Mouse (Mus musculus): ENCODE measurements around the gene Oser1. TPM values are rescaled to one million over a fixed set of nuclear protein-coding genes. Genes with fewer than 3 reads are reported as not detected.
"Not testable (repeated sequence)": the region's sequence is repeated elsewhere in the genome, so short reads cannot be mapped to it uniquely, and the experiment has no call there.

Gene Oser1
- total RNA-seq, 2 experiments from 2014 or later, result 20.7 to 23.8 TPM

- DNase-seq (ENCODE audit: extremely low spot score in 1 of 2, low spot score in 2 of 2), result no peak
- H3K4me3 ChIP-seq, result peak overlapping the region; percentile 83
- H3K27ac ChIP-seq, result peak overlapping the region; percentile 66
- intact Hi-C loops (cut with DNase I), result loop anchor here (1.0 kb wide), 2 partner anchors 18 to 53 kb away; partner anchors contain the start of gene Fitm2
- no peak for TF ChIP-seq CTCF (IDR thresholded peaks at IDR 0.05)
Measured at GRCm38 (mm10) chr2:163418841-163419345, 5.6 kb downstream of the Oser1 start.

GRCm38 (mm10) chr2:163417830-163418229, 6.7 kb downstream of the Oser1 start:
- peak overlapping the region; percentile 83; the same call in 1 of the 2 replicates for H3K4me3 ChIP-seq

GRCm38 (mm10) chr2:163417026-163417425, 7.5 kb downstream of the Oser1 start:
- intact Hi-C loops (cut with DNase I), result no loop called here
- no peak for TF ChIP-seq CTCF (IDR thresholded peaks at IDR 0.05)
- no peak overlapping the region for H3K4me3 ChIP-seq
- DNase-seq (ENCODE audit: extremely low spot score in 1 of 2, low spot score in 2 of 2), result no peak
- H3K27ac ChIP-seq, result no peak overlapping the region

More at GRCm38 (mm10) chr2:163417830-163418229, 6.7 kb downstream of the Oser1 start:
- intact Hi-C loops (cut with DNase I), result no loop called here
- DNase-seq (ENCODE audit: extremely low spot score in 1 of 2, low spot score in 2 of 2), result no peak
- H3K27ac ChIP-seq, result no peak overlapping the region
- no peak for TF ChIP-seq CTCF (IDR thresholded peaks at IDR 0.05)

GRCm38 (mm10) chr2:163412846-163413590, 11.5 kb downstream of the Oser1 start:
- DNase-seq (ENCODE audit: extremely low spot score in 1 of 2, low spot score in 2 of 2), result no peak
- no peak overlapping the region for H3K4me3 ChIP-seq
- no peak for TF ChIP-seq CTCF (IDR thresholded peaks at IDR 0.05)
- intact Hi-C loops (cut with DNase I), result no loop called here
- no peak overlapping the region for H3K27ac ChIP-seq

DNA sequence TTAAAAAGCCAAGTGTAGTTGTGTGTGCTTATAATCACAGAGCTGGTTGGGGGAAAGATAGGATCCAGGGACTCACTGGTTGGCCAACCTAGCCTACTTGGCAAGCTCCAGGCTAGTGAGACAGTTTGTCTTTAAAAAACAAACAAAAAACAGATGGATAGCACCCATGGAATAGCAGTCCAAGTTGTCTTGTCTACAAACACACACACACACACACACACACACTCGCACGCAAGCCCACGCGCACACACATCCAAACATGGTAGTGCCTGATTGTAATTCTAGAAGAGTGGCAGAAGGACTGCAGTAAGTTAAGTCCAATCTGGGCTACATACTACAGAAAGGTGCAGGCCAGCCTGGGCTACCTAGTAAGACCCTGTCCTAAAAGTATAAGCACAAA, 12.1 kb downstream of the Oser1 start:
- peak overlapping the region; percentile 7; the same call in 1 of the 2 replicates for H3K27ac ChIP-seq
- TF ChIP-seq CTCF (IDR thresholded peaks at IDR 0.05), result no peak
- H3K4me3 ChIP-seq, result no peak overlapping the region
- DNase-seq (ENCODE audit: extremely low spot score in 1 of 2, low spot score in 2 of 2), result no peak
- intact Hi-C loops (cut with DNase I), result no loop called here

DNA sequence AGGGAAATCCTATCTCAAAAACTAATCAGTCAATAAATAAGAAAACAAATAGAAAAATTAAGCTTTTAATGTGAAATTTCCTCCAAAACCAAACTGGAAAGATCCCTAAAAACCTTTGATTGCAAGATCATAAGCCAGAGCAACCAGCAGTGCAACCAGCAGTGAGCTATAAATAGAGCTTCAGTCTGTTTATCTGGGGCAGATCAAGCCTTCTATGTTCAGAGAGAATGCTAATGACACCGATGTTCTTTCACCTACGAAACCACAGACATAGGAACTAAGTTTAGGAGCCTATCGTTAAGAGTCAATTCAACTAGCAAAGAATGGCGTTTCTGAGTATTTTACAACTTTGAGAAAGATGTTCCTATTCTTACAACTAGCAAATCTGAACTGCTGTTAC, 12.7 kb downstream of the Oser1 start:
- TF ChIP-seq CTCF (IDR thresholded peaks at IDR 0.05), result no peak
- Histone ChIP-seq H3K27ac (peak overlapping the region; percentile 7; the same call in 1 of the 2 replicates), H3K4me3 (no peak overlapping the region)
- DNase-seq (ENCODE audit: extremely low spot score in 1 of 2, low spot score in 2 of 2), result no peak
- intact Hi-C loops (cut with DNase I), result no loop called here

- H3K27ac ChIP-seq; intact Hi-C loops (cut with DNase I); DNase-seq (ENCODE audit: extremely low spot score in 1 of 2, low spot score in 2 of 2); H3K4me3 ChIP-seq: not testable (repeated sequence)
Measured at GRCm38 (mm10) chr2:163411344-163411743, 13.2 kb downstream of the Oser1 start.

GRCm38 (mm10) chr2:163410211-163410610, 14.3 kb downstream of the Oser1 start:
- no peak for TF ChIP-seq CTCF (IDR thresholded peaks at IDR 0.05)

GRCm38 (mm10) chr2:163404037-163404815, 20.3 kb downstream of the Oser1 start:
- intact Hi-C loops (cut with DNase I), result loop anchor here (5.0 kb wide), 1 partner anchor 357 kb away; no protein-coding TSS in a partner anchor

More at GRCm38 (mm10) chr2:163410211-163410610, 14.3 kb downstream of the Oser1 start:
- no peak overlapping the region for H3K4me3 ChIP-seq
- no peak for DNase-seq (ENCODE audit: extremely low spot score in 1 of 2, low spot score in 2 of 2)
- no peak overlapping the region for H3K27ac ChIP-seq
- intact Hi-C loops (cut with DNase I), result no loop called here

GRCm38 (mm10) chr2:163401221-163401620, 23.3 kb downstream of the Oser1 start:
- intact Hi-C loops (cut with DNase I), result loop anchor here (1.0 to 5.0 kb wide), 5 partner anchors 18 to 478 kb away; no protein-coding TSS in a partner anchor
- Histone ChIP-seq H3K27ac (no peak overlapping the region), H3K4me3 (no peak overlapping the region)
- DNase-seq (ENCODE audit: extremely low spot score in 1 of 2, low spot score in 2 of 2), result peak; percentile 78 to 81
- TF ChIP-seq CTCF (IDR thresholded peaks at IDR 0.05), result peak; percentile 100

More at GRCm38 (mm10) chr2:163404037-163404815, 20.3 kb downstream of the Oser1 start:
- no peak overlapping the region for H3K4me3 ChIP-seq
- H3K27ac ChIP-seq, result no peak overlapping the region
- no peak for DNase-seq (ENCODE audit: extremely low spot score in 1 of 2, low spot score in 2 of 2)
- no peak for TF ChIP-seq CTCF (IDR thresholded peaks at IDR 0.05)

DNA sequence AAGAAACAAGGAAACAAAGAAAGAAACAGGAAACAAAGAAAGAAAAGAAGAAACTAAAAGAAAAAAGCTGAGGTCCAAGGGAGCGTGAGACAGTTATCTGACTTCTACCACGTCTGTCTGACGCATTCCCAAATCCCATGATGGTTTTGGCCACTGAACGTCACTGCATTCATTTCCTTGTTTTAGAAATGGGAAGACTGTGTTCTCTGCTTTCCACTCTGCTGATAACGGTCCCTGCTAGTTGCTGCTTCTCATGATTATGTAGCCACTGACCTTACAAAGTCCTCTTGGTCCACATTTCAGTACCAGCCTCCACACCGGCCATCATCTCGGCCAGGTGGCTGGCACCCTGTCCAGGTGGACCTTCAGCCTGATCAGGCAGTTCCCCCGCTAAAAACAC, 25.3 kb downstream of the Oser1 start:
- Histone ChIP-seq H3K4me3 (no peak overlapping the region), H3K27ac (no peak overlapping the region)
- DNase-seq (ENCODE audit: extremely low spot score in 1 of 2, low spot score in 2 of 2), result no peak
- TF ChIP-seq CTCF (IDR thresholded peaks at IDR 0.05), result no peak
- intact Hi-C loops (cut with DNase I), result no loop called here

- no peak for DNase-seq (ENCODE audit: extremely low spot score in 1 of 2, low spot score in 2 of 2)
- Histone ChIP-seq H3K4me3 (no peak overlapping the region), H3K27ac (no peak overlapping the region)
- intact Hi-C loops (cut with DNase I), result no loop called here
- no peak for TF ChIP-seq CTCF (IDR thresholded peaks at IDR 0.05)
Measured at GRCm38 (mm10) chr2:163398770-163399169, 25.7 kb downstream of the Oser1 start.
